Mouse (Mus musculus) C2C12 (cell line): ENCODE measurements around the gene Armc9.

Experiments used
- CEBPB ChIP-seq: IDR thresholded peaks from one replicate; pipeline ENCODE4 v1.6.1; 2011; ENCODE audit warnings: low read depth, mild to moderate bottlenecking, control low read depth, moderate library complexity
- CTCF ChIP-seq: IDR thresholded peaks from one replicate; pipeline ENCODE4 v1.5.1; 2011; ENCODE audit not compliant: control insufficient read depth, insufficient read depth, insufficient read length
- MAX ChIP-seq: IDR thresholded peaks from one replicate; pipeline ENCODE4 v1.6.1; 2011; ENCODE audit warnings: mild to moderate bottlenecking, control low read depth
- MYOD1 ChIP-seq: IDR thresholded peaks from one replicate; pipeline ENCODE4 v1.6.1; 2011; ENCODE audit warnings: low read depth; ENCODE audit not compliant: control insufficient read depth, insufficient read length
- MYOG ChIP-seq: IDR thresholded peaks from one replicate; pipeline ENCODE4 v1.6.1; 2011; ENCODE audit not compliant: control insufficient read depth, insufficient read length; ENCODE audit errors: extremely low read depth

DNA sequence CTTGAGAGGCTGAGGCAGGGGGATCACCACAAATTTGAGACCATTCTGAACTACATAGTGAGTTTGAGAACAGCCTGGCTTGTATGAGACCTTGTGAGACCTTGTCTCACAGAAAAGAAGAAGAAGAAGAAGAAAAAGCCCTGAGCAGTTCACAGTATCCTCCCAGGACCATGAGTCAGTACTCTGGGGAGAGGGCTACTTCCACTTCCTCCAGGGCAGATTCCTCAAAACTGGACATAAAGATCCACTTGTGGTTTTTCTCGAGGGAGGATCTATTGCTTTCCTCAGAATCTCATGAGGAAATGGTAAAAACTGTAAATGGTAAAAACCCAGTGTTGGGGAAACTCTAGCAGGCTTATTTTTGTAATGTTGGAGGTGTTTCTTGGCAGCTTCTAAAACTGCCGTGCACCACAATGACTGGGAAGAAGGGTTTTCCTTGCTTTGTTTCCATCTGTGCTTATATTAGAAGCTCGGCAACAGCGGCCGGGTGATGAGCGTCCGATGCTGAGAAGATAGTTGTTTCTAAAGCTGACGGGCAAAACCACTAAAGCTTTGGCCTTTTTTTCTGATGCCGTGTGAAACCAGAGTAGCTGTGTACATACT, 48.1 kb downstream of the Armc9 start:
- TF ChIP-seq MYOG, result no peak
- TF ChIP-seq CTCF, result no peak
- no peak for TF ChIP-seq MYOD1
- no peak for TF ChIP-seq CEBPB
- no peak for TF ChIP-seq MAX
